Mouse (Mus musculus) kidney, postnatal 0 days (tissue): ENCODE data around the gene Kcnip4. TPM values are rescaled to one million over a fixed set of nuclear protein-coding genes. Genes with fewer than 3 reads are reported as not detected.

Experiments used
- ATAC-seq: fragments of 200-750 bp; cut with Nextera tagmentation; replicated peaks from 2 replicates; pipeline ENCODE4 v1.8.0; 2017; ENCODE audit warnings: low read depth, moderate number of reproducible peaks, moderate TSS enrichment, moderate library complexity; ENCODE audit not compliant: low FRiP score
- DNase-seq: peaks from one replicate; pipeline ENCODE4 v3.0.0-alpha.2; 2016; ENCODE audit warnings: low spot score
- H3K27ac ChIP-seq: fragments of 300-500 bp; sonication (generic); 2 replicates; pipeline ENCODE4 v1.5.1; 2014; ENCODE audit warnings: mild to moderate bottlenecking
- H3K27me3 ChIP-seq: fragments of 300-500 bp; sonication (generic); 2 replicates; pipeline ENCODE4 v1.6.1; 2014; ENCODE audit warnings: low read length, mixed read lengths; ENCODE audit not compliant: insufficient read depth
- H3K36me3 ChIP-seq: fragments of 300-500 bp; sonication (generic); 2 replicates; pipeline ENCODE4 v1.6.1; 2014; ENCODE audit warnings: low read length, mixed read lengths; ENCODE audit not compliant: insufficient read depth
- H3K4me1 ChIP-seq: fragments of 300-500 bp; sonication (generic); replicated peaks from 2 replicates; pipeline ENCODE4 v1.6.1; 2014; ENCODE audit warnings: antibody characterized with exemption, low read length, mixed read lengths; ENCODE audit not compliant: insufficient read depth
- H3K4me2 ChIP-seq: fragments of 300-500 bp; sonication (generic); 2 replicates; pipeline ENCODE4 v1.6.1; 2014; ENCODE audit warnings: mild to moderate bottlenecking, low read length, moderate library complexity, mixed read lengths
- H3K4me3 ChIP-seq: fragments of 300-500 bp; sonication (generic); replicated peaks from 2 replicates; pipeline ENCODE4 v1.5.1; 2014; ENCODE audit warnings: low read depth, low read length
- H3K9ac ChIP-seq: fragments of 300-500 bp; sonication (generic); 2 replicates; pipeline ENCODE4 v1.6.1; 2014; ENCODE audit warnings: low read depth, low read length
- H3K9me3 ChIP-seq: fragments of 300-500 bp; sonication (generic); replicated peaks from 2 replicates; pipeline ENCODE4 v1.6.1; 2016; ENCODE audit warnings: low read length, inconsistent platforms, mixed read lengths
- CTCF ChIP-seq: IDR thresholded peaks from 2 replicates; pipeline ENCODE4 v1.5.1; 2016; ENCODE audit warnings: antibody characterized with exemption, low read depth, mild to moderate bottlenecking, moderate library complexity
- WGBS: fragments of 180-500 bp; shearing (Covaris S2); extraction: QIAGEN DNeasy Blood & Tissue Kit; methylation state at CpG from one replicate; pipeline ENCODE4 v1.1.7; 2014; 5-methylcytosine and 5-hydroxymethylcytosine counted together
- polyA plus RNA-seq: library from polyadenylated mRNA; unstranded; fragments of >200 nt; fragmentation: Nextera tagmentation; extraction: Ambion mirVana; gene quantifications from 2 replicates; pipeline ENCODE4 v1.2.1, GENCODE M21; 2015

Gene Kcnip4
- polyA plus RNA-seq, 1 experiment from 2014 or later: 1.2 TPM

- Histone ChIP-seq H3K4me1 (no peaks in the 10 kb centered on the region), H3K4me2 (no peak overlapping the region), H3K4me3 (no peak overlapping the region), H3K27me3 (no peaks in the 10 kb centered on the region), H3K9me3 (no peaks in the 10 kb centered on the region), H3K27ac (no peak overlapping the region), H3K36me3 (no peaks in the 10 kb centered on the region), H3K9ac (no peak overlapping the region)
- DNase-seq (no peak), ATAC-seq (no peak)
- WGBS: 77% methylated on average over 4 of the region's 4 CpGs
- no peak for TF ChIP-seq CTCF
Measured at GRCm38 (mm10) chr5:49057636-49058340, 466.9 kb downstream of the Kcnip4 start.

GRCm38 (mm10) chr5:49047960-49048359, 476.7 kb downstream of the Kcnip4 start:
- no peak for TF ChIP-seq CTCF
- no peaks in the 10 kb centered on the region for H3K4me1 ChIP-seq

GRCm38 (mm10) chr5:49041259-49041845, 483.4 kb downstream of the Kcnip4 start:
- no peaks in the 10 kb centered on the region for H3K9me3 ChIP-seq
- H3K4me3 ChIP-seq: no peak overlapping the region
- no peaks in the 10 kb centered on the region for H3K4me1 ChIP-seq
- no peaks in the 10 kb centered on the region for H3K27me3 ChIP-seq
- no peak overlapping the region for H3K4me2 ChIP-seq
- DNase-seq (no peak), ATAC-seq (no peak)
- no peak overlapping the region for H3K27ac ChIP-seq
- 70% methylated on average over 6 of the region's 6 CpGs for WGBS
- TF ChIP-seq CTCF: no peak
- H3K36me3 ChIP-seq: no peaks in the 10 kb centered on the region
- no peak overlapping the region for H3K9ac ChIP-seq

More at GRCm38 (mm10) chr5:49047960-49048359, 476.7 kb downstream of the Kcnip4 start:
- H3K27ac ChIP-seq: no peak overlapping the region
- H3K4me2 ChIP-seq: no peak overlapping the region
- H3K4me3 ChIP-seq: no peak overlapping the region
- H3K9ac ChIP-seq: no peak overlapping the region
- no peak for DNase-seq
- no peaks in the 10 kb centered on the region for H3K27me3 ChIP-seq
- H3K9me3 ChIP-seq: no peaks in the 10 kb centered on the region
- H3K36me3 ChIP-seq: no peaks in the 10 kb centered on the region
- no peak for ATAC-seq
- WGBS: 80% methylated on average over 1 of the region's 1 CpGs

GRCm38 (mm10) chr5:48997359-48997758, 527.3 kb downstream of the Kcnip4 start:
- Histone ChIP-seq H3K36me3 (no peaks in the 10 kb centered on the region), H3K4me3 (no peak overlapping the region), H3K27me3 (no peaks in the 10 kb centered on the region), H3K27ac (no peak overlapping the region), H3K4me1 (no peaks in the 10 kb centered on the region), H3K9ac (no peak overlapping the region), H3K4me2 (no peak overlapping the region), H3K9me3 (no peaks in the 10 kb centered on the region)
- no peak for TF ChIP-seq CTCF
- ATAC-seq: no peak
- 59% methylated on average over 4 of the region's 4 CpGs for WGBS
- no peak for DNase-seq

- Histone ChIP-seq H3K27ac (no peak overlapping the region), H3K4me2 (no peak overlapping the region), H3K27me3 (no peaks in the 10 kb centered on the region), H3K9ac (no peak overlapping the region), H3K9me3 (no peaks in the 10 kb centered on the region), H3K36me3 (no peaks in the 10 kb centered on the region), H3K4me1 (no peaks in the 10 kb centered on the region), H3K4me3 (no peak overlapping the region)
- DNase-seq (no peak), ATAC-seq (no peak)
- no peak for TF ChIP-seq CTCF
- 91% methylated on average over 1 of the region's 1 CpGs for WGBS
Measured at GRCm38 (mm10) chr5:48989145-48989659, 535.5 kb downstream of the Kcnip4 start.

- no peak for ATAC-seq
- 84% methylated on average over 2 of the region's 2 CpGs for WGBS
- H3K9ac ChIP-seq: no peak overlapping the region
- H3K27ac ChIP-seq: no peak overlapping the region
- H3K9me3 ChIP-seq: no peaks in the 10 kb centered on the region
- no peaks in the 10 kb centered on the region for H3K27me3 ChIP-seq
- no peaks in the 10 kb centered on the region for H3K4me1 ChIP-seq
- no peak overlapping the region for H3K4me3 ChIP-seq
- no peaks in the 10 kb centered on the region for H3K36me3 ChIP-seq
- no peak for DNase-seq
- TF ChIP-seq CTCF: no peak
- H3K4me2 ChIP-seq: no peak overlapping the region
Measured at GRCm38 (mm10) chr5:48942378-48943088, 582.2 kb downstream of the Kcnip4 start.
